Mouse (Mus musculus): ENCODE data around the gene A430078G23Rik. TPM values are rescaled to one million over a fixed set of nuclear protein-coding genes. Genes with fewer than 3 reads are reported as not detected.

A430078G23Rik gene
- polyA plus RNA-seq, 1 experiment from 2014 or later: not detected

- H3K9me3 ChIP-seq (ENCODE audit: control insufficient read depth, low read length): no peaks in the 10 kb centered on the region
- H3K9ac ChIP-seq (ENCODE audit: low read depth, low read length): no peak overlapping the region
- no peaks in the 10 kb centered on the region for H3K27me3 ChIP-seq (ENCODE audit: control insufficient read depth, insufficient read depth, low read length)
- peak; percentile 87 for DNase-seq (ENCODE audit: low spot score)
- H3K4me2 ChIP-seq (replicated peaks; ENCODE audit: low read depth, low read length): no peak overlapping the region
- H3K4me3 ChIP-seq (ENCODE audit: low read depth, low read length): no peak overlapping the region
- ATAC-seq (ENCODE audit: low FRiP score): peak; percentile 58
- H3K27ac ChIP-seq (ENCODE audit: low read depth, low read length): no peak overlapping the region
- no peaks in the 10 kb centered on the region for H3K4me1 ChIP-seq (replicated peaks; ENCODE audit: control insufficient read depth, insufficient read depth, low read length)
- WGBS: 9% methylated on average over 4 of the region's 4 CpGs
- H3K36me3 ChIP-seq (ENCODE audit: control insufficient read depth, insufficient read depth, low read length): no peaks in the 10 kb centered on the region
Measured at GRCm38 (mm10) chr8:3358060-3358459, 4.8 kb downstream of the A430078G23Rik start.

- Histone ChIP-seq H3K36me3 (ENCODE audit: control insufficient read depth, insufficient read depth, low read length) (no peaks in the 10 kb centered on the region), H3K4me2 (replicated peaks; ENCODE audit: low read depth, low read length) (no peak overlapping the region), H3K9me3 (ENCODE audit: control insufficient read depth, low read length) (no peaks in the 10 kb centered on the region), H3K4me3 (ENCODE audit: low read depth, low read length) (no peak overlapping the region), H3K9ac (ENCODE audit: low read depth, low read length) (no peak overlapping the region), H3K27ac (ENCODE audit: low read depth, low read length) (no peak overlapping the region), H3K27me3 (ENCODE audit: control insufficient read depth, insufficient read depth, low read length) (no peaks in the 10 kb centered on the region), H3K4me1 (replicated peaks; ENCODE audit: control insufficient read depth, insufficient read depth, low read length) (no peaks in the 10 kb centered on the region)
- DNase-seq (ENCODE audit: low spot score) (no peak), ATAC-seq (ENCODE audit: low FRiP score) (no peak)
- WGBS: 82% methylated on average over 5 of the region's 5 CpGs
Measured at GRCm38 (mm10) chr8:3367086-3367485, 13.9 kb downstream of the A430078G23Rik start.

- Histone ChIP-seq H3K4me3 (ENCODE audit: low read depth, low read length) (no peak overlapping the region), H3K4me2 (replicated peaks; ENCODE audit: low read depth, low read length) (no peak overlapping the region), H3K36me3 (ENCODE audit: control insufficient read depth, insufficient read depth, low read length) (no peaks in the 10 kb centered on the region), H3K9ac (ENCODE audit: low read depth, low read length) (no peak overlapping the region), H3K27me3 (ENCODE audit: control insufficient read depth, insufficient read depth, low read length) (no peaks in the 10 kb centered on the region), H3K27ac (ENCODE audit: low read depth, low read length) (no peak overlapping the region), H3K9me3 (ENCODE audit: control insufficient read depth, low read length) (no peaks in the 10 kb centered on the region), H3K4me1 (replicated peaks; ENCODE audit: control insufficient read depth, insufficient read depth, low read length) (no peaks in the 10 kb centered on the region)
- DNase-seq (ENCODE audit: low spot score): no peak
- 85% methylated on average over 1 of the region's 1 CpGs for WGBS
- ATAC-seq (ENCODE audit: low FRiP score): no peak
Measured at GRCm38 (mm10) chr8:3368091-3368490, 14.9 kb downstream of the A430078G23Rik start.

GRCm38 (mm10) chr8:3375748-3376147 lies 22.5 kb downstream of the A430078G23Rik start:
- ATAC-seq (ENCODE audit: low FRiP score): no peak
- DNase-seq (ENCODE audit: low spot score): no peak
- no peaks in the 10 kb centered on the region for H3K27me3 ChIP-seq (ENCODE audit: control insufficient read depth, insufficient read depth, low read length)
- no peaks in the 10 kb centered on the region for H3K36me3 ChIP-seq (ENCODE audit: control insufficient read depth, insufficient read depth, low read length)
- no peak overlapping the region for H3K4me3 ChIP-seq (ENCODE audit: low read depth, low read length)
- no peak overlapping the region for H3K9ac ChIP-seq (ENCODE audit: low read depth, low read length)
- no peak overlapping the region for H3K27ac ChIP-seq (ENCODE audit: low read depth, low read length)
- no peak overlapping the region for H3K4me2 ChIP-seq (replicated peaks; ENCODE audit: low read depth, low read length)
- no peaks in the 10 kb centered on the region for H3K4me1 ChIP-seq (replicated peaks; ENCODE audit: control insufficient read depth, insufficient read depth, low read length)
- H3K9me3 ChIP-seq (ENCODE audit: control insufficient read depth, low read length): no peaks in the 10 kb centered on the region

GRCm38 (mm10) chr8:3376641-3377274 lies 23.5 kb downstream of the A430078G23Rik start:
- 73% methylated on average over 11 of the region's 11 CpGs for WGBS
- DNase-seq (ENCODE audit: low spot score): no peak
- no peaks in the 10 kb centered on the region for H3K36me3 ChIP-seq (ENCODE audit: control insufficient read depth, insufficient read depth, low read length)
- no peaks in the 10 kb centered on the region for H3K9me3 ChIP-seq (ENCODE audit: control insufficient read depth, low read length)
- H3K4me3 ChIP-seq (ENCODE audit: low read depth, low read length): no peak overlapping the region
- no peak for ATAC-seq (ENCODE audit: low FRiP score)
- H3K27ac ChIP-seq (ENCODE audit: low read depth, low read length): no peak overlapping the region
- no peaks in the 10 kb centered on the region for H3K27me3 ChIP-seq (ENCODE audit: control insufficient read depth, insufficient read depth, low read length)
- no peak overlapping the region for H3K9ac ChIP-seq (ENCODE audit: low read depth, low read length)
- no peaks in the 10 kb centered on the region for H3K4me1 ChIP-seq (replicated peaks; ENCODE audit: control insufficient read depth, insufficient read depth, low read length)
- H3K4me2 ChIP-seq (replicated peaks; ENCODE audit: low read depth, low read length): no peak overlapping the region

- no peaks in the 10 kb centered on the region for H3K27me3 ChIP-seq (ENCODE audit: control insufficient read depth, insufficient read depth, low read length)
- H3K9ac ChIP-seq (ENCODE audit: low read depth, low read length): no peak overlapping the region
- ATAC-seq (ENCODE audit: low FRiP score) (peak; percentile 63), DNase-seq (ENCODE audit: low spot score) (peak; percentile 79)
- H3K4me2 ChIP-seq (replicated peaks; ENCODE audit: low read depth, low read length): no peak overlapping the region
- no peak overlapping the region for H3K27ac ChIP-seq (ENCODE audit: low read depth, low read length)
- H3K4me1 ChIP-seq (replicated peaks; ENCODE audit: control insufficient read depth, insufficient read depth, low read length): no peaks in the 10 kb centered on the region
- no peaks in the 10 kb centered on the region for H3K36me3 ChIP-seq (ENCODE audit: control insufficient read depth, insufficient read depth, low read length)
- H3K9me3 ChIP-seq (ENCODE audit: control insufficient read depth, low read length): no peaks in the 10 kb centered on the region
- 33% methylated on average over 6 of the region's 6 CpGs for WGBS
- H3K4me3 ChIP-seq (ENCODE audit: low read depth, low read length): no peak overlapping the region
Measured at GRCm38 (mm10) chr8:3387286-3387685, 34.1 kb downstream of the A430078G23Rik start.

- no peak for ATAC-seq (ENCODE audit: low FRiP score)
- DNase-seq (ENCODE audit: low spot score): no peak
- Histone ChIP-seq H3K4me3 (ENCODE audit: low read depth, low read length) (no peak overlapping the region), H3K4me2 (replicated peaks; ENCODE audit: low read depth, low read length) (no peak overlapping the region), H3K4me1 (replicated peaks; ENCODE audit: control insufficient read depth, insufficient read depth, low read length) (no peaks in the 10 kb centered on the region), H3K9ac (ENCODE audit: low read depth, low read length) (no peak overlapping the region), H3K27ac (ENCODE audit: low read depth, low read length) (no peak overlapping the region), H3K36me3 (ENCODE audit: control insufficient read depth, insufficient read depth, low read length) (no peaks in the 10 kb centered on the region), H3K27me3 (ENCODE audit: control insufficient read depth, insufficient read depth, low read length) (no peaks in the 10 kb centered on the region), H3K9me3 (ENCODE audit: control insufficient read depth, low read length) (no peaks in the 10 kb centered on the region)
- WGBS: 76% methylated on average over 9 of the region's 9 CpGs
Measured at GRCm38 (mm10) chr8:3388591-3389338, 35.5 kb downstream of the A430078G23Rik start.

GRCm38 (mm10) chr8:3389506-3389905 lies 36.3 kb downstream of the A430078G23Rik start:
- ATAC-seq (ENCODE audit: low FRiP score): no peak
- Histone ChIP-seq H3K27ac (ENCODE audit: low read depth, low read length) (no peak overlapping the region), H3K9ac (ENCODE audit: low read depth, low read length) (no peak overlapping the region), H3K4me2 (replicated peaks; ENCODE audit: low read depth, low read length) (no peak overlapping the region), H3K4me1 (replicated peaks; ENCODE audit: control insufficient read depth, insufficient read depth, low read length) (peaks cover 2% of the 10 kb centered on the region; the same call in 1 of the 2 replicates), H3K4me3 (ENCODE audit: low read depth, low read length) (no peak overlapping the region), H3K36me3 (ENCODE audit: control insufficient read depth, insufficient read depth, low read length) (no peaks in the 10 kb centered on the region), H3K27me3 (ENCODE audit: control insufficient read depth, insufficient read depth, low read length) (no peaks in the 10 kb centered on the region), H3K9me3 (ENCODE audit: control insufficient read depth, low read length) (no peaks in the 10 kb centered on the region)
- DNase-seq (ENCODE audit: low spot score): no peak
- WGBS: 96% methylated on average over 1 of the region's 1 CpGs

- H3K9me3 ChIP-seq (ENCODE audit: control insufficient read depth, low read length): no peaks in the 10 kb centered on the region
- DNase-seq (ENCODE audit: low spot score): no peak
Measured at GRCm38 (mm10) chr8:3392293-3392692, 39.1 kb downstream of the A430078G23Rik start.

More at GRCm38 (mm10) chr8:3392293-3392692, 39.1 kb downstream of the A430078G23Rik start:
- no peak overlapping the region for H3K27ac ChIP-seq (ENCODE audit: low read depth, low read length)
- 60% methylated on average over 4 of the region's 4 CpGs for WGBS
- no peaks in the 10 kb centered on the region for H3K27me3 ChIP-seq (ENCODE audit: control insufficient read depth, insufficient read depth, low read length)
- H3K4me3 ChIP-seq (ENCODE audit: low read depth, low read length): peak overlapping the region; percentile 66
- peaks cover 2% of the 10 kb centered on the region for H3K4me1 ChIP-seq (replicated peaks; ENCODE audit: control insufficient read depth, insufficient read depth, low read length)
- no peaks in the 10 kb centered on the region for H3K36me3 ChIP-seq (ENCODE audit: control insufficient read depth, insufficient read depth, low read length)
- peak overlapping the region; percentile 66 for H3K4me2 ChIP-seq (replicated peaks; ENCODE audit: low read depth, low read length)
- H3K9ac ChIP-seq (ENCODE audit: low read depth, low read length): peak overlapping the region; percentile 70; the same call in 1 of the 2 replicates
- no peak for ATAC-seq (ENCODE audit: low FRiP score)

All from hindbrain, embryonic 11.5 days (tissue).